Mouse (Mus musculus): ENCODE measurements around the gene Speer4a. TPM values are rescaled to one million over a fixed set of nuclear protein-coding genes. Genes with fewer than 3 reads are reported as not detected.

Gene Speer4a
- not detected for total RNA-seq (2023)

DNA sequence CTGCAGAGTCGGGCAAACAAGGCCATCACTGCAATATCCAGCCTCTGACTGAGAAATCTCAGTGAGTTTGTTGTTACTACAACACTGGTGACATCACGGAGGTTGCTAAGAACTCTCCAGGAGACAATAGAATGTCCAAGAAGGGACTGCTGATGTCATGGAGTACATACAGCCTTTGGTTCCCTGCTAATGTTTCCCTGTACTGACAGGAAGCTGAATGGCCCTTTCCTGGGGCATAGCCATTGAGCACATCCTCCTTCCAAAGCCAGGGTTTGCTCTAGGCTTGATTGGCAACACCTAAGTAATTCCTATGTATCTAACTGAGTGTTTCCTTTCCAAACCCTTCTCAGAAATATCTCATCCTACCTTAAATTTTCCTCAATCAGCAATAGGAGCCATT lies at the start of gene Speer4a:
TSS of gene Speer4a (minus strand) at position 101 of the 400 bp plus-strand sequence.

DNA sequence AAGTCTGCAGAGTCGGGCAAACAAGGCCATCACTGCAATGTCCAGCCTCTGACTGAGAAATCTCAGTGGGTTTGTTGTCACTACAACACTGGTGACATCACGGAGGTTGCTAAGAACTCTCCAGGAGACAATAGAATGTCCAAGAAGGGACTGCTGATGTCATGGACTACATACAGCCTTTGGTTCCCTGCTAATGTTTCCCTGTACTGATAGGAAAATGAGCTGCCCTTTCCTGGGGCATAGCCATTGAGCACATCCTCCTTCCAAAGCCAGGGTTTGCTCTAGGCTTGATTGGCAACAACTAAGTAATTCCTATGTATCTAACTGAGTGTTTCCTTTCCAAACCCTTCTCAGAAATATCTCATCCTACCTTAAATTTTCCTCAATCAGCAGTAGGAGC lies 19.1 kb upstream of the Speer4a start, which contains the start of gene Gm7347:
TSS of gene Gm7347 (minus strand) at position 101 of the 400 bp plus-strand sequence.

DNA sequence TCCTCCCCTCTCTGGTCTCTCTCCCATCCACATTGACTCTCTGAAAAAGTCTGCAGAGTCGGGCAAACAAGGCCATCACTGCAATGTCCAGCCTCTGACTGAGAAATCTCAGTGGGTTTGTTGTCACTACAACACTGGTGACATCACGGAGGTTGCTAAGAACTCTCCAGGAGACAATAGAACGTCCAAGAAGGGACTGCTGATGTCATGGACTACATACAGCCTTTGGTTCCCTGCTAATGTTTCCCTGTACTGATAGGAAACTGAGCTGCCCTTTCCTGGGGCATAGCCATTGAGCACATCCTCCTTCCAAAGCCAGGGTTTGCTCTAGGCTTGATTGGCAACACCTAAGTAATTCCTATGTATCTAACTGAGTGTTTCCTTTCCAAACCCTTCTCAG lies 16.5 kb downstream of the Speer4a start, which contains the start of gene Gm5862:
TSS of gene Gm5862 (minus strand) at position 101 of the 400 bp plus-strand sequence.

GRCm38 (mm10) chr5:26004698-26005097 lies 34.7 kb downstream of the Speer4a start, which contains the start of gene Gm1979:
TSS of gene Gm1979 (minus strand) at chr5:26004798.

GRCm38 (mm10) chr5:25988550-25988949 lies 50.8 kb downstream of the Speer4a start, which contains the start of gene Gm21698:
TSS of gene Gm21698 (minus strand) at chr5:25988650.

Other genes with a start within 250 kb of the Speer4a start
- not detected for gene Gm21663, start 97.2 kb downstream of the Speer4a start, total RNA-seq (2023)
- not detected for gene Gm21671, start 85.1 kb downstream of the Speer4a start, total RNA-seq (2023)
- not detected for gene Gm21680, start 66.9 kb downstream of the Speer4a start, total RNA-seq (2023)
- not detected for gene Gm21698, start 50.9 kb downstream of the Speer4a start, total RNA-seq (2023)
- gene Gm1979, start 34.8 kb downstream of the Speer4a start, total RNA-seq (2023): not detected
- not detected for gene Gm5862, start 16.6 kb downstream of the Speer4a start, total RNA-seq (2023)
- not detected for gene Gm7347, start 19.0 kb upstream of the Speer4a start, total RNA-seq (2023)
- not detected for gene Gm10471, start 49.7 kb upstream of the Speer4a start, total RNA-seq (2023)
- gene 5031410I06Rik, start 65.8 kb upstream of the Speer4a start, total RNA-seq (2023): not detected
- not detected for gene Gm10220, start 81.9 kb upstream of the Speer4a start, total RNA-seq (2023)
- gene Gm7361, start 218.1 kb upstream of the Speer4a start, total RNA-seq (2023): not detected

All from CD4-positive naive resting alpha-beta T cell, adult 57 days (primary cell).